Mouse (Mus musculus): Measurements from ENCODE around the gene Tie1. TPM values are rescaled to one million over a fixed set of nuclear protein-coding genes. Genes with fewer than 3 reads are reported as not detected.
"Not testable (repeated sequence)": the region's sequence is repeated elsewhere in the genome, so short reads cannot be mapped to it uniquely, and the experiment has no call there.

The Tie1 gene
- polyA plus RNA-seq (2012; rRNA removed), result 21.7 and 25.1 TPM in 2 replicates

DNA sequence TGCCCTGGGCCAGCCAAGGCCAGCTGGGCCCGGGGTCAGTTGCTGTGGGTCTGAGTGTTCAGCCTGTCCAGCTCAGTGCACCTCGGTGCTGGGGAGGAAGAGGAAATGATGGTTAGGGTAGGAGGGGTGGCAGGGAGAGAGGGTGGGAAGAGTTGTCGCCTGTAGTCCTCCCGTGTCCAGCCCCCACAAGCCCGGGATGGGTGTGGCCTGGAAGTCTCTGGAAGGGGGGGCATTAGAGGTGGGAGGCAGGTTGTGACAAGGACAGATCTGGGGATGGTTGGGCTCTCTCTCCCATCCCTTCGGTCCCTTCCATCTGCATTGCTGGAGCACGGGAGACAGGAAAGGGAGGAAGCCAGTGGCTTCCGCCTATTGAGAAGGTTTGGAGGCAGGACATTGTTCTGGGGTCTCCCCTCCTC lies at the start of gene Tie1:
TSS of gene Tie1 (minus strand) at position 345 of the 416 bp plus-strand sequence.
- DNase-seq (ENCODE audit: low spot score), result no peak

DNA sequence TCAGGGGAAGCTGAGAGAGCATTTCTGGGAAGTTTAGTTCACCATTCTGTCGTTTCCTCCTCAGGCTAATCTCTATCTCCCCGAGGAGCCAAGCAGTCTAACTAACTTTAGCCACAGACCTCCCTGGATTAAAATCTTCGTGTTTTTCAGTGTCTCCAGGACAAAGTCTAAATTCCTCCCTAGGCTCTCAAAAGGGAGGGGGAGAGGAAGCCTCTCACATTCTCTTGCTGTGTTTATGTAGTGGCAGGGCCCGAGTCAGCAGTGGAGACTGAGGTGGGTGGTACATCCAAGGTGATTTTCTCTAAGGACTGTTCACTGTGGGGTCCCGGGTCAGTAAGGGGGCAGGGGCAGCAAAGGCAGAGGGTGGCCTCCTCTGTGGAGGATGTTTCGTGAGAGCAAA lies 47.9 kb upstream of the Tie1 start:
- DNase-seq (ENCODE audit: low spot score), result no peak

DNA sequence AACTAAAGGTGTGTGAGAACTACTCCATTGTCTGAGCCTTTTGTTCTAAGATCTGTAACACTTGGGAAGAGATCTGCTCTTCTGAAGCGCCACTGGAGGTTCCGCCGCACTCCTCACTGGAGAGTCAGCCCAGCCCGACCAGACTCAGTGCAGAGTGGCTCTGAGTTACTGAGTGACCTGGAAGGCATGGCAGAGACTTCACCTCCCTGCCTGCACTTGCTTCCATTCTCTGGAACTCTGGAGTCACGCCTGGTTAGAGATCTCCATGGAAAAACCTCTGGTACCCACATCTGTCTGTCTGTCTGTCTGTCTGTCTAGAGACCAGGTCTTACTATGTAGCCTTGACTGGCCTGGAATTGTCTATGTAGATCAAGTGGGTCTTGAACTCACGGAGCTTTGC lies 45.7 kb upstream of the Tie1 start:
- DNase-seq (ENCODE audit: low spot score), result no peak

DNA sequence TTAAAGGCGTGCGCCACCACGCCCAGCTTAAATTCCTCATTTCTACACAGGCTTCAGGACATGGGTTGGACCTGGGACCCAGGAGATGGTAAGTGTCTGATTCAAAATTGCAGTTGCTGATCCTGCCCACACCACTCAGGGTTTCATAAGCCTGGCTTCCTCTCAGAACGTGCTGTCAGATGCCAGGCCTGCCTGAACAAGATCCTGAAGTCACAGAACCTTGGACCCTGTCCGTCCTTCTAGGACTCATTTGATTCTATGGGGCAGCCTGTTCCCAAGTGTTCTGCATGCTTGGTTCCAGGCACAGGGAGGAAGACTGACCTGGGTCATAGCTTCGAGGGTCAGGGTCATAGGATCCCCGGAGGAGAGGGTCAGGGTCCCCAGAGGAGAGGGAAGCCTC lies 43.7 kb upstream of the Tie1 start:
- no peak for DNase-seq (ENCODE audit: low spot score)

DNA sequence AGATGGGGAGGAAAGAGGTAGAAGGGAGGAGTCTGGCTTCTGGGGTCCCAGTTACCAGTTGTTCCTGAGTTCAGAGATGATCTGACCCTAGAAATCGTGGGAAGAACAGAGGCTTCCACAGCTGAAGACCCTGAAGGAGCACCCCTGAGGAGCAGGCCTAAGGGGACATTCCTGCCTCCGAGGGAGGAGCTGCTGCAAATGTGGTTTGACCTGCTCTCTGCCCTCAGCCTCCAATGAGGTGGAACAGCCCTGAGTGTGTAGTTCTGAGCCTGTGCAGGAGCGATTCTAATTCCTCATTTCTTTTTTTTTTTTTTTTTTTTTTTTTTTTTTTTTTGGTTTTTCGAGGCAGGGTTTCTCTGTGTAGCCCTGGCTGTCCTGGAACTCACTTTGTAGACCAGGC lies 43.3 kb upstream of the Tie1 start:
- DNase-seq (ENCODE audit: low spot score), result no peak

DNA sequence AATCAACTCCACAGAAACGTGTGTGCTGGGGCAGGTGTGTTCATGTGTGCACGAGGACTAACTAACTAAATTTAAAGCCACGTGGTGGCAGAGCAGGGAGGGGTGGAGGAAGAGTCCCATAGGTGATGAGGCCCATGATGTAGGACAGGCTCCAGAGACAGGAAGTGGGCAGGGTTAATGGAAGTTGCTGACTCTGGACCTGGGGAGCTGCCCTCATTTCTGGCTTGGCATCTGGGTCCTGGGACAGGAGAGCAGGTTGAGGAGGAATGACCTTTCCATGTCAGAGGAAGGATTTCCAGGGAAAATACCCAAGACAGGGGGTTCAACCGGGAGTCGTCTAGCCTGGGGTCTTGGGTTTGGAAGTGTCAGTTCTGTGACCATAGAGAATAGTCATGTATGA lies 42.8 kb upstream of the Tie1 start:
- no peak for DNase-seq (ENCODE audit: low spot score)

DNA sequence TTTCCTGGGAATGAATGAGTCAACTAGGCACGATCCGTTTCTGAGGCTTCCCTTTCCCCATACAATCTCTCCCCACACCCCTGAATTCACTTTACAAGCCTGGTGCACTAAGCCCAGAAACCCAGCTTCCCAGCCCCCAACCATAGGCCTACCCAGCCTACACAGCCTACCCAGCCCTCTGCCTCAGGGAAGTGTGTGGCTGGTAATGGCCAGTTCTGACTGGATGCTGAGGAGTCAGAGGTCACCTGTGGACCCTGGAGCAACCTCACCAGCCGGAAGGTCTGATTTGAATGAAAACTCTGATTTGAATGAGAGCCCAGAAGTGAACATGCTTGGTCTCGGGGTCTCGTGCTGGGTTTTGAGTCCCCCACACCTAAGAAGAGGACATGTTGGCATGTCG lies 37.9 kb upstream of the Tie1 start:
- DNase-seq (ENCODE audit: low spot score), result no peak

DNA sequence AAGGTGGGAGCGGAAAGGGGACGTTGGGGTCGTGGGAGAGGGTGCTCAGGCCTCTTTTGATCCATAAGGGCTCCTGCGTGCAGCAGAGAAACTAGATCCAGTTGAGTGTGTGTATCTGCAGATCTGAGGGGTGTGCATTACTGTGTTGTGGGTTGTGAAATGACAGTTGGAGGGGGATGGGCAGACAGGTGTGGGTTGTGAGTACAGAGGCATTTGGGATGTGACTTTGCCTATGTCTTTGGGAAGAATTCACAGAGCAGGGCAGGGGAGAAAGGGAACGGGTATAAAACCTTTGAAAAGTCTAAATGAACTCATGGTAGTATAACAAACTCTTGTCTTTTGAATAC lies 37.4 kb upstream of the Tie1 start:
- no peak for DNase-seq (ENCODE audit: low spot score)

DNA sequence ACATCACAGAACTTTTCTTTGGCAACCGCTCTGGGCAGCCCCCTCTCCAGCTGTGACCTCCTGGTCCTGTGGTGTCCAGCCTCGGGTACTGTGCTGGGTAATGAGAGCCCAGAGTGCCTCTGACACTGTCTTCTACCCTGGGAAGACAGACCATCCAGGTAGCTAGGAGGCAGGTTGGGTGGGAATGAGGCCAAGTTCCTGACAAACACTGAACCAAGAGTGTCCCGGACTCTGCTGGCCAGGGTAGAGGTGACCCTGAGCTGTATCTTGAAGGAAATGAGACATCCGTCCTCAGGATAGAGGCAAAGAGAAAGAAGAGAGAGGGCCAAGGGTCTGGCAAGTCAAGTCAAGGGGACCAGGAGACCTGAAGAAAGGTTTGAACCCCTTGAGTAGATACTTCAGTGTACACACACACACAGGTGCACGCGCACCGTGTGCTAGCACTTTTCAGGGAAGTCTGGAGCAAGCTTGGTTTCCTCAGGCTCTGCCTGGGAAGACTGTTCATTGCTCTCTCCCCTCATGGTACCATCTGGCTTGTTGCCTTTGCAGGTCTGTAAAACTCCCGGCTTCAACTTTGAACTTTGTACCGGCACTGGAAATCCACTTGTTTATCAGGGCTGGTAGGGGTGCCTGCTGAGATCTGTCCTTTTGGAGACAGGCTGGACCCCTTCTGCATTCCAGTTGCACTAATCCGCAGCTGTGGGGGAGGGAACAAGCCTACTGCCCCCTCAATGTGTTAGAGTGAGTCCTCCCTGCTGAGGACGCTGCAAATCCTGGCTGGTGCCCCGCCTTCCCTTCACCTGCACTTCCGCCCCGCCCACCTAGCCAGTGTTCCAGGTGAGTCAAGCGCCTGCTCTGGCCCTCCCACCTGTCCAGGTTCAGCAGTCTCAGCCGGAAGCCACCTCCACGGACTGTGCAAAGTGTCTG lies 36.8 kb upstream of the Tie1 start, which contains the start of gene 2610528J11Rik:
TSS of gene 2610528J11Rik (plus strand) at position 592 of the 927 bp plus-strand sequence.
- peak; percentile 51 for DNase-seq (ENCODE audit: low spot score)

DNA sequence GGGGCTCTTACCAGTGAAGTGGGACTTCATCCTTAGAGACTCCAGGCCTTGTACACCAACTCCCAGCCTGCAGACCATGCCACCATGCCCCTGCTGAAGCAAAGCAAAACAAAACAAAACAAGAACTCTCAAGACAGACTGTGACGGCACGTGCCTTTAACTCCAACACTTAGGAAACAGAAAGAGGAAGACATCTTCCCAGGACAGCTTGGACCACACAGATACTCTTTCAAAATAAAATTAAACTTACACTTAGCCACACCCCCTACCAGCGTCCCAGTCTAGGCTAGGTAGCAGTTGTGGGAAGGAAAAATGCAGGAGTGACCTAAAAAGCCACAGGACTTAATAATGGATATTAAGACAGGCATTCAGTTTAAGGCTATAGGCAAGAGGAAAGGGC lies 35.9 kb upstream of the Tie1 start:
- DNase-seq (ENCODE audit: low spot score), result no peak

DNA sequence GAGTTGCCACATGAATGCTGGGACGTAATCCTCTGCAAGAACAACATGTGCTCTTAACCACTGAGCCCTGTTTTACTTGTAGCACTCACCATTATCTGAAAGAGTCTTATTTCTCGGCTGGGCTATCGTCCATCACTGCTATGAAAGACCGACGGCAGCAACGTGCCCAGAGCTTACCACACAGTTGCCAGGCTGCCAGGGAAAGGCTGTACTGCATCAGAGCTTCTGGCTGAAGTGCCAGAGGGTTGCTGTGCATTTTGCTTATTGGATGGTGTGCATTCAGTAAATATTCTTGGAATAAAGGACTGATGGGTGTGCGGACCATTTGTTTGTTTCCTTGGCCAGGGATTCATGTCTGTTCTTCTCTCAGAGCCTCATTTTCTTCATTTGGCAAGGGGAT lies 34.1 kb upstream of the Tie1 start:
- no peak for DNase-seq (ENCODE audit: low spot score)

DNA sequence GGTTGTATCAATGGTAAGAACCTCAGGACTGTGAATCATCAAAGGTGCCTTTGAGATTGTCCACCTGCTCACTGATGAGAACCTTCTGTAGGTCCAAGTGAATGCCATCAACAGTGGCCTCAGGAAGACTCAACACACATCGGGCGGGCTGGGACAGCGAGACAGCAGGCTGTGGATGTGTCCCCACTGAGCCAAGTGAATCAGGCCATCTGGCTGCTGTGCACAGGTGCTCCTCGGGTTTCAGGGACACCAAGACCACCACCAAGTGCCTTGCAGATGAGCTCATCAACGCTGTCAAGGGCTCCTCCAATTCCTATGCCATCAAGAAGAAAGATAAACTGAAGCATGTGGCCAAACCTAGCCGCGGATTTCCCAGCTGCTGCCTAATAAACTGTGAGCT lies 32.4 kb upstream of the Tie1 start:
- DNase-seq (ENCODE audit: low spot score), result no peak

DNA sequence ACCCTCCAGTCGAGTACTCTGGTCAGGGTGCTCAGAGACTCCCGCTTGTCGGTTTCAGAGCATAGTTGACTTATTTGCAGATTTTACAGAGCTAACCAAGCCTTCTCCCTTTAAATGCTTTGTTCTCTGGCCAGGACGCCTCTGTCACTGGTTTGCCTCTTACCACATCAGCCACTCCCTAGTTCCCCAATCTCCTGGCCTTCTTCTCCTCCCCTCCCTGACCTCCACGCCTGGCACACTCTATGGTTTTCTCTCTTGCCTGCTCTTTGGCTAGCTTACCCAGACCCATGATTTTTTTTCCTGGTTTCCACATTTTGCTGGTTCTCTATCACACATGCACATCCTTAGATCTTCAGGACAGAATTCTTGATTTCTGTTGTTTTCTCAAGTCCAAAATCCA lies 28.3 kb upstream of the Tie1 start:
- no peak for DNase-seq (ENCODE audit: low spot score)

DNA sequence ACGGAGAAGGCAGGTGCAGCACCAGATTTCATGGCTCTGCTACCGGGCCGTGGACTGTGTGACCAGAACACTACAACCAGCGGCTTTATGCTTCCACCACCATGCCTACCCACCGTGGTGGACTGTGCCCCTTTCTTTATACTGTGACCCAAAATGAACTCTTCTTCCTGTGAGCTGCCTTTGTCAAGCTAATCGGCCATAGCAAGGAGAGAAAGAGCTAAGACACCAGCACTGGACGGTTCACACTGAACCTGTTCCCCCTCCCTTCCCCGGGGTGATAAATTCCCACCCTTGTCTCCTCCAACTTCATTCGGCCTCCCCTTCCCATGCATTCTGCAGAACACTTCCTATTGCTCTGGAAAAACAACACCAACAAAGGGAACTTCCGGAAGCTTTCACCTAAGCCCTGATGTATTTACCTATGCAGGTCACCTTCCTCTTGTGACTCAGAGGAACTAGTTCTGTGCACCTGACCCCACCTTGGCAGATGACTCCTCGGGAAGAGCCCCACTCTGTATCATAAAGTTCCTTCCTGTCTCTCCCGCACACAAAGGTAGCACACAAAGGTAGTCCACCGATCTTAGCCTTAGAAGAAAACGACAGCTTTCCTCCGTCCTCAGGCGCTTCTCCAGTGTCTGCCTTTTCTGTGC lies 27.8 kb upstream of the Tie1 start:
- DNase-seq (ENCODE audit: low spot score), result no peak

DNA sequence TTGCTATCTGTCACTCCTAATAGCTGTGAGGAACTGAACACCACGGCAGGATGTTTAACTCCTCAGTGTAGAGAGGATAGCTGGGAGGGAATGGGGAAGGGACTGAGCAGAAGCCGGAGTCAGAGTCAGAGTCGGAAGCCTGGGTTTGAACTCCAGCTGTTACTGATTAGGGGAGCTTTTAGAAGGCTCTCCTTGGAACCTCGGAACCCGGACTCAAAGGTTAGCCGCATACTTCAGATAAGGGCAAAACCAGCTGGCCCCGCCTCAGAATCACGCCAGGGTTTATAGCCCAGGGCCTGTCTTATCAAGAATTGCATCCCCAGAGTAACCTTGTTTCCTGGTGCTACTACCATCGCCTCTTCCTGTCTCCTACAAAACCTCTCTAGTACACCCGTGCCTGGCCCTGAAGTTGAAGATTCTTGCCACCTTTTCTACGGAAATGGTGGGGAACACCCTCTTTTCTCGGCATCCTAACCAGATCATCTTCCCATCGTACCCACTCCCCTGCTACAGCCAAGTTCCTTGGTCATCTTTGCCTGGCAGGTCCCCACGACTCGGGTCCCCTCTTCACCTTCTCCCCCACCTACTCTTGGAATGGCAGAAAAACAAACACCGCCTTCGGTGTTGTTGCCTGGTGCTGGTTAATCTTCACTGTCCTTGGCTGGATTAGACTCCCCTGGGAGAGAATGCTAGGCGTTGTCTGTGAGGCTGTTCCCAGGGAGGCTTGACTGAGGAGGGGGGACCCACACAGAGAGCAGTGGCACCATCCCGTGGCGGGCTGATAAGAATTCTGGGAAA lies 27.0 kb upstream of the Tie1 start:
- DNase-seq (ENCODE audit: low spot score), result no peak

DNA sequence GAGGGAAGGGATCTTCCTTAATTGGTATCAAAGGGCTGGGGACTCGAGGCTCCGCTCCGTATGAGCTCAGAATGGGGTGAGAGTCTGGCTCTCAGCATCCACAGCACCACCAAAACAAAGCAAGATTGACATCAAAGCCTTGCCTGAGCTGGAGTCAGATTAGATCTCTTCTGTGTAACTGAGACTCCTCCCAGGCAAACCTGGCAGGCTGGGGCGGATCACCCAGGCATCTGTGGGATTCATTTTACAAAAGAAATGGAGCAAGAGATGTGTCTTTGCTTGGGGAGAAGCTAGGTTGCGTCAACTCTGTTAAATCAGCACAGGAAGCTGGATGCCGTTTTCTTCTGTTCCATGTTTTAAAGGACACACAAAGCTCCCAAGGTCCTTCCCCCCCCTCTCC lies 19.2 kb upstream of the Tie1 start:
- DNase-seq (ENCODE audit: low spot score), result no peak

DNA sequence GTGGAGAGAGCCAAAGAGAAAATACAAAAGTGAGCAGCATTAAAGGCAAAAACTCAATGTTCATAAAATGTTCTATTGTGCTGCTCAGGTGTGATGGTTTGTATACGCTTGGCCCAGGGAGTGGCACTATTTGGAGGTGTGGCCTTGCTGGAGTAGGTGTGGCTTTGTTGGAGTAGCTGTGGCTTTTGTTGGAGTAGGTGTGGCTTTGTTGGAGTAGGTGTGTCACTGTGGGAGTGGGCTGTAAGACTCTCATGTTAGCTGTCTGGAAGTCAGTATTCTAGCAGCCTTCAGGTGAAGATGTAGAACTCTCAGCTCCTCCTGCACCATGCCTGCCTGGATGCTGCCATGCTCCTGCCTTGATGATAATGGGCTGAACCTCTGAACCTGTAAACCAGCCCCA lies 17.3 kb upstream of the Tie1 start:
- DNase-seq (ENCODE audit: low spot score), result not testable (repeated sequence)

DNA sequence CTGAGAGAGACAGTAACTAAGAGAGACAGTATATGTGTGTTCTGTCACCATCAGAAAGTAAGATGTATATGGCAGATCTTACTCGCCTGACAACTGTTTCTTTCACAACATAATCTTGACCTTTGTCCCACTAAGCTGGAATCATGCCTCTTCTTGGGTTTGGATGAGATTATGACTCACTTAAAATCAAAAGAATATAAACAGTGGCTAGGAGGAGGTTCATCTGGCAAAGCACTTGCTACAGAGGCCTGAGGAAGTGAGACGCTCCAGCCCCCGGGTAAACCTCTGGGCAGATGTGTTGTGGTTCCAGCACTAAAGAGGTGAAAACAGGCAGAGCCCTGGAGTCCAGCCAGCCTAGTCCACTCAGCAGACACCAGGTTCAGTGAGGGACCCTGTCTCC lies 15.7 kb upstream of the Tie1 start:
- no peak for DNase-seq (ENCODE audit: low spot score)

DNA sequence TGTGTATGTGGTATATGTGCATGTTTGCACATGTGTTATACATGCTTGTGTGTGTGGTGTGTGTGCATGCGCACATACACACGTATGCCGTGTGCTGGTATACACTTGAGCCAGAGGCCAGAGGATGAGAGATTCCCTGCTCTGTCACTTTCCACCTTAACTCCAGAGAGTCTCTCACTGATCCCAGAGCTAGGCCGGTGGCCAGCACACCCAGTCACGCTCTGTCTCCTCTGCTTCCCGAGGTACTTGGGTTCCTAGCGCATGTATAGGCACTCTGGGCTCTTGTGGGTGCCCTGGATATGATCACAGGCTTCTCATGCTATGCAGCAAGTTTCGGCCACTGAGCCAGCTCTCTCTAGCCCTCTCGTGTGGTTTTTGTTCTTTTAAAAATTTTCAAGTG lies 10.9 kb upstream of the Tie1 start:
- DNase-seq (ENCODE audit: low spot score), result no peak

DNA sequence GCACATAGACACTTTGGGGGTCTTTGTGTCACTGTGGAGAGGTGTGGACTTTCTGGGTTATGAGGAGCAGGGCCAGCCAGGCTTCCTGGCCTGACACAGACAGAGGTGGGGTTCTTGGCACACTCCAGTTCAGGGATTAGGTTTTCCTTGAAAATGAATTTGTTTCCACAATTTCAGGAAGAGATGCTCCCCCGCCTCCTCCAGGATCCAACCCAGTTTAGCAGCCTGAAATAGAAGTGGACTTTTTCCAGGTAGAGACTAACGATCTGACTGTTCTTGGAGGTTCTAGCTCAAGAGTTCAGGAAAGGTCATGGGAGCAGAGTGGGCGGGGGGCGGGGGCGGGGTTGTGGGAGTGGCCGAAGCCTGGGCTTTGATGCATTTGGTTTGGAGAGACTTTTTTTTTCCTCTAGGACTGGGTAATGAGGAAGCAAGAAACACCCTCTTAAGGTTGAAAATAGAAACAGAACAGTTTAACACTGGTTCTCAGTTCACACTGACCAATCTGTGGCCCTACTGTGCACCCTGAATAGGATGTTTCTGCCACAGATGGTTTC lies 10.4 kb upstream of the Tie1 start:
- DNase-seq (ENCODE audit: low spot score), result no peak

DNA sequence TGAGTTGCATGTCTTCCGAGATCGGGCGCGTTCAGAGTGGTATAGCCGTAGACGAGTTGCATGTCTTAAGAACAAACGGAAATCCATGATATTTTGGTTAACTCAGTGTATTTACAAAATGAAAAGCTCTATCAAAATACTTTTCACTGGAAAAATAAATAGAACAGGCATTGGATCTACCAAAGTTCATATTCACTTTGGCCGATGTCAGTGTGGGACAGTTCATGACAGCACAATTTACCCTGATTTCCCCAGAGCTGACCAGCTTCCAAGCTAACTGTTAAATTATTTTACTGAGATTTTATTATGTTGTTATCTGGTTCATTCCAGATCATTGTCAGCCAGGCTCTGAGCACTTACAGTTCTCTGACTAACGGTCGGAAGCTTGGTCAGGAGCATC lies 600 bp upstream of the Tie1 start:
- DNase-seq (ENCODE audit: low spot score), result no peak
